Mouse (Mus musculus) CD8-positive naive resting alpha-beta T cell, adult 2 months (primary cell): ENCODE measurements around the gene Polg2.
A peak's percentile ranks its signal among the peaks of the same experiment; 100 is the strongest.
"Not testable (repeated sequence)": the region's sequence is repeated elsewhere in the genome, so short reads cannot be mapped to it uniquely, and the experiment has no call there.

ENCODE experiments used
- DNase-seq, 2 experiments: peaks; one replicate each; pipeline ENCODE4 v3.0.0; 2022; ENCODE audit warnings: low read depth in 2 of 2, low spot score in 2 of 2

Polg2 gene

GRCm38 (mm10) chr11:106762800-106763185 is 16.5 kb downstream of the Polg2 start:
- DNase-seq = no peak

GRCm38 (mm10) chr11:106762139-106762799 is 17.1 kb downstream of the Polg2 start:
- peak in 1 of 2 experiments; percentile 31 for DNase-seq

- no peak for DNase-seq
Measured at GRCm38 (mm10) chr11:106760511-106760910, 18.8 kb downstream of the Polg2 start.

- DNase-seq = no peak
Measured at GRCm38 (mm10) chr11:106759028-106759427, 20.3 kb downstream of the Polg2 start.

- DNase-seq = no peak
Measured at GRCm38 (mm10) chr11:106755583-106755982, 23.8 kb downstream of the Polg2 start.

GRCm38 (mm10) chr11:106753314-106753713 is 26.0 kb downstream of the Polg2 start:
- no peak for DNase-seq

- DNase-seq = peak; percentile 46 to 55
Measured at GRCm38 (mm10) chr11:106752103-106752502, 27.2 kb downstream of the Polg2 start.

GRCm38 (mm10) chr11:106751039-106752018 is 28.0 kb downstream of the Polg2 start, which contains the start of gene Milr1:
Milr1 (plus strand) TSS chr11:106751226.
- DNase-seq = peak in 1 of 2 experiments; percentile 26

GRCm38 (mm10) chr11:106750121-106750751 is 29.1 kb downstream of the Polg2 start, which contains the start of gene Pecam1:
Pecam1 (minus strand) TSS chr11:106750628.
- peak; percentile 66 to 74 for DNase-seq

GRCm38 (mm10) chr11:106749557-106750120 is 29.7 kb downstream of the Polg2 start:
- DNase-seq = not testable (repeated sequence)

GRCm38 (mm10) chr11:106744949-106745348 is 34.4 kb downstream of the Polg2 start:
- peak in 1 of 2 experiments; percentile 16 for DNase-seq

- peak in 1 of 2 experiments; percentile 32 for DNase-seq
Measured at GRCm38 (mm10) chr11:106742388-106742841, 36.9 kb downstream of the Polg2 start.

- DNase-seq = no peak
Measured at GRCm38 (mm10) chr11:106741826-106742225, 37.5 kb downstream of the Polg2 start.

- DNase-seq = no peak
Measured at GRCm38 (mm10) chr11:106741232-106741631, 38.1 kb downstream of the Polg2 start.

- not testable (repeated sequence) for DNase-seq
Measured at GRCm38 (mm10) chr11:106740724-106741123, 38.6 kb downstream of the Polg2 start.

- no peak for DNase-seq
Measured at GRCm38 (mm10) chr11:106739116-106739515, 40.2 kb downstream of the Polg2 start.

GRCm38 (mm10) chr11:106737178-106737621 is 42.1 kb downstream of the Polg2 start:
- DNase-seq = no peak

GRCm38 (mm10) chr11:106736614-106737013 is 42.7 kb downstream of the Polg2 start:
- no peak for DNase-seq

GRCm38 (mm10) chr11:106730714-106731113 is 48.6 kb downstream of the Polg2 start:
- no peak for DNase-seq

- DNase-seq = no peak
Measured at GRCm38 (mm10) chr11:106729656-106730055, 49.7 kb downstream of the Polg2 start.
